ENCODE assay signal across 17 mouse cellular contexts in the genomic region with DNA sequence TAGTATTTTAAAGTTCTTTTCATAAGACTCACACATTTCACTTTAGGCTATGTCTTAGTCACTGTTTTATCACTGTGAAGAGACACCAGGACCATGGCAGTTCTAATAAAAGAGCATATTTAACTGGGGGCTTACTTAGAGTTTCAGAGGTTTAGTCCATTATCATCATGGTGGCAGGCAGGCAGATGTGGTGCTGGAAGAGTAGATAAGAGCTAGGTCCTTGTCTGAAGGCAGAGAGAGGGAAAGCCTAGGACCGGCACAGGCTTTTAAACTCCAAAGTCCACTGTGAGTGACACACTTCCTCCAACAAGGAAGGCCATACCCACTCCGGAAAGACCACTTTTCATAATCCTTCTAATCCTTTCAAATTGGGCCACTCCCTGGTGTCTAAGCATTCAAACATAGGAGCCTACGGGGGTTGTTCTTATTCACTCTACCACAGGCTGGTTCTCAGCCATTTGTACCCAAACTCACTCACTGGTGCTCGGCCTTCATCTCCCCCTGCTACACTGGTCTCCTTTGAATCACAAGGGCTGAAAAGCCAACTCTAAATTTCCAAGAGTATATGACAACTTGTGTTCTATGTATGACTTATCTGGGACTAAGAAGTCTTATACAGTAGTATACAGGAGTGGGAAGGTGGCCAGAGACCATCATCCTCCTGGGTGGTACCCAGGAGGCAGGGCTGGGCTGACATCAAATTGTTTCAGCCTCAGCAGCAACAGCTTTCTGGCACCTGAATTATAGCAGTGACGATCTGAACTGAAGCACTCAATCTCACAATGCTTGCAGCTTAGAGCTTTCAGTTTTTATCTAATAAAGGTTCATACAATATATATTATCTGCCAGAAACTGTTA. TPM values are rescaled to one million over a fixed set of nuclear protein-coding genes. Genes with fewer than 3 reads are reported as not detected.
DNase-seq lines count a peak whose midpoint lies in the region; ATAC-seq lines count a peak whose summit lies in the region.
"Had no signal": no experiment of that assay in that cellular context is flagged by ENCODE, and none has a peak within 500 bp of the region (broad histone marks: within the 10 kb centered on the region; RNA-seq: fewer than 3 reads in every experiment).

No protein-coding gene starts in this region.

- H3K36me3 ChIP-seq in liver, embryonic 13.5 days: no peaks in the 10 kb centered on the region
- H3K36me3 ChIP-seq in forebrain, embryonic 13.5 days (ENCODE audit: poor library complexity, severe bottlenecking): no peaks in the 10 kb centered on the region
- H3K36me3 ChIP-seq: forebrain, embryonic 12.5 days; limb, embryonic 13.5 days; midbrain, embryonic 15.5 days had no signal

- 62% methylated on average over 5 of the region's 5 CpGs for WGBS in liver, embryonic 13.5 days (ENCODE audit: insufficient replicate concordance)
- WGBS in forebrain, embryonic 13.5 days: 89% methylated on average over 5 of the region's 5 CpGs

- no peaks in the 10 kb centered on the region for H3K27me3 ChIP-seq in liver, embryonic 13.5 days
- no peaks in the 10 kb centered on the region for H3K27me3 ChIP-seq in forebrain, embryonic 13.5 days
- H3K27me3 ChIP-seq: forebrain, embryonic 12.5 days; limb, embryonic 13.5 days; midbrain, embryonic 15.5 days had no signal

- peak overlapping the region; percentile 87 for H3K27ac ChIP-seq in liver, embryonic 13.5 days
- no peak overlapping the region for H3K27ac ChIP-seq in forebrain, embryonic 13.5 days
- H3K27ac ChIP-seq: forebrain, embryonic 12.5 days; hindbrain, embryonic 14.5 days; limb, embryonic 13.5 days; midbrain, embryonic 15.5 days had no signal

- H3K4me1 ChIP-seq in liver, embryonic 13.5 days (replicated peaks): peaks cover 50% of the 10 kb centered on the region
- H3K4me1 ChIP-seq in forebrain, embryonic 13.5 days: peaks cover 32% of the 10 kb centered on the region
- H3K4me1 ChIP-seq: midbrain, embryonic 15.5 days had no signal

- peak overlapping the region; percentile 41; the same call in 1 of the 2 replicates for H3K9ac ChIP-seq in liver, embryonic 13.5 days
- H3K9ac ChIP-seq in forebrain, embryonic 13.5 days: no peak overlapping the region
- H3K9ac ChIP-seq: forebrain, embryonic 12.5 days; hindbrain, embryonic 14.5 days; limb, embryonic 13.5 days; midbrain, embryonic 15.5 days had no signal

- no peaks in the 10 kb centered on the region for H3K9me3 ChIP-seq in liver, embryonic 13.5 days (replicated peaks)
- no peaks in the 10 kb centered on the region for H3K9me3 ChIP-seq in forebrain, embryonic 13.5 days (replicated peaks)
- H3K9me3 ChIP-seq: forebrain, embryonic 12.5 days; limb, embryonic 13.5 days; midbrain, embryonic 15.5 days had no signal

- peak; percentile 49 for DNase-seq in spleen, adult 12 weeks (ENCODE audit: low spot score)
- no peak for DNase-seq in spleen, adult 18-20 months
- peak; percentile 86 for DNase-seq in liver, embryonic 13.5 days
- peak; percentile 32 to 33 for DNase-seq in spleen, postnatal 14 days (ENCODE audit: low spot score in 2 of 2)
- no peak for DNase-seq in embryo, embryonic 10 days (ENCODE audit: low spot score)
- no peak for DNase-seq in embryo, embryonic 9.5 days (ENCODE audit: extremely low spot score)
- DNase-seq: adrenal gland, adult 2 months; cerebellum, adult 2 months; kidney, adult 18-20 months; kidney, postnatal 10 days; retina, postnatal 1 day had no signal

- peak; percentile 56 for ATAC-seq in common myeloid progenitor, adult 5-6 weeks (replicated peaks; ENCODE audit: low read depth, poor library complexity, severe bottlenecking)
- ATAC-seq in liver, embryonic 13.5 days (ENCODE audit: low read depth): peak; percentile 94
- no peak for ATAC-seq in forebrain, embryonic 13.5 days
- ATAC-seq: midbrain, embryonic 15.5 days had no signal

- H3K4me3 ChIP-seq in liver, embryonic 13.5 days (replicated peaks): no peak overlapping the region
- no peak overlapping the region for H3K4me3 ChIP-seq in forebrain, embryonic 13.5 days
- H3K4me3 ChIP-seq: forebrain, embryonic 12.5 days; limb, embryonic 13.5 days; midbrain, embryonic 15.5 days had no signal

- peak overlapping the region; percentile 45 for H3K4me2 ChIP-seq in liver, embryonic 13.5 days
- no peak overlapping the region for H3K4me2 ChIP-seq in forebrain, embryonic 13.5 days
- H3K4me2 ChIP-seq: forebrain, embryonic 12.5 days; hindbrain, embryonic 14.5 days; limb, embryonic 13.5 days; midbrain, embryonic 15.5 days had no signal

RNA-seq across cellular contexts. Expression of a gene that starts 45.3 kb away (rescaled TPM):
- 201 and 267 TPM in 2 replicates for total RNA-seq in common myeloid progenitor, adult 5-6 weeks (2017)
- 77.5 and 87.5 TPM in 2 replicates for polyA plus RNA-seq in liver, embryonic 13.5 days (2015; fragmentation: Nextera tagmentation; extraction: Ambion mirVana)
- polyA plus RNA-seq in forebrain, embryonic 13.5 days (2015; fragmentation: Nextera tagmentation; extraction: Ambion mirVana): 180 and 182 TPM in 2 replicates

Comparison
In these comparisons a context has a peak if more than half of its experiments do, and no peak if none do; other contexts are left out.
1. DNase-seq: peak in spleen, adult 12 weeks (single experiment), liver, embryonic 13.5 days (single experiment) and spleen, postnatal 14 days (2 of 2); none in spleen, adult 18-20 months (0 of 2), embryo, embryonic 10 days (single experiment) and embryo, embryonic 9.5 days (single experiment).